Mouse (Mus musculus) embryonic facial prominence, embryonic 15.5 days (tissue): ENCODE data around the gene Pdpn. TPM values are rescaled to one million over a fixed set of nuclear protein-coding genes. Genes with fewer than 3 reads are reported as not detected.
A peak's percentile ranks its signal among the peaks of the same experiment; 100 is the strongest.

Experiments
- ATAC-seq: fragments of 200-750 bp; cut with Nextera tagmentation; 2 replicates; pipeline ENCODE4 v1.8.0; 2017; ENCODE audit warnings: low read depth, moderate TSS enrichment; ENCODE audit not compliant: insufficient number of reproducible peaks, low FRiP score, low TSS enrichment
- H3K27ac ChIP-seq: fragments of 300-500 bp; sonication (generic); replicated peaks from 2 replicates; pipeline ENCODE4 v1.5.1; 2015; ENCODE audit warnings: mild to moderate bottlenecking, inconsistent platforms
- H3K27me3 ChIP-seq: fragments of 300-500 bp; sonication (generic); 2 replicates; pipeline ENCODE4 v1.6.1; 2015; ENCODE audit warnings: inconsistent platforms
- H3K36me3 ChIP-seq: fragments of 300-500 bp; sonication (generic); 2 replicates; pipeline ENCODE4 v1.6.1; 2015; ENCODE audit warnings: mild to moderate bottlenecking, inconsistent platforms
- H3K4me1 ChIP-seq: fragments of 300-500 bp; sonication (generic); 2 replicates; pipeline ENCODE4 v1.6.1; 2015; ENCODE audit warnings: inconsistent platforms
- H3K4me2 ChIP-seq: fragments of 300-500 bp; sonication (generic); replicated peaks from 2 replicates; pipeline ENCODE4 v1.6.1; 2015; ENCODE audit warnings: mild to moderate bottlenecking, inconsistent platforms
- H3K4me3 ChIP-seq: fragments of 300-500 bp; sonication (generic); replicated peaks from 2 replicates; pipeline ENCODE4 v1.5.1; 2015; ENCODE audit warnings: mild to moderate bottlenecking, inconsistent platforms
- H3K9ac ChIP-seq: fragments of 300-500 bp; sonication (generic); 2 replicates; pipeline ENCODE4 v1.6.1; 2015; ENCODE audit warnings: inconsistent platforms
- H3K9me3 ChIP-seq: fragments of 300-500 bp; sonication (generic); replicated peaks from 2 replicates; pipeline ENCODE4 v1.6.1; 2016; ENCODE audit warnings: inconsistent platforms
- WGBS: fragments of 180-500 bp; shearing (Covaris S2); methylation state at CpG from one replicate; pipeline ENCODE4 v1.1.7; 2015; 5-methylcytosine and 5-hydroxymethylcytosine counted together
- polyA plus RNA-seq: library from polyadenylated mRNA; unstranded; fragments of >200 nt; fragmentation: Nextera tagmentation; extraction: Ambion mirVana; gene quantifications from 2 replicates; pipeline ENCODE4 v1.2.1, GENCODE M21; 2015

Pdpn gene
- polyA plus RNA-seq, 1 experiment from 2014 or later, result 43.8 TPM

DNA sequence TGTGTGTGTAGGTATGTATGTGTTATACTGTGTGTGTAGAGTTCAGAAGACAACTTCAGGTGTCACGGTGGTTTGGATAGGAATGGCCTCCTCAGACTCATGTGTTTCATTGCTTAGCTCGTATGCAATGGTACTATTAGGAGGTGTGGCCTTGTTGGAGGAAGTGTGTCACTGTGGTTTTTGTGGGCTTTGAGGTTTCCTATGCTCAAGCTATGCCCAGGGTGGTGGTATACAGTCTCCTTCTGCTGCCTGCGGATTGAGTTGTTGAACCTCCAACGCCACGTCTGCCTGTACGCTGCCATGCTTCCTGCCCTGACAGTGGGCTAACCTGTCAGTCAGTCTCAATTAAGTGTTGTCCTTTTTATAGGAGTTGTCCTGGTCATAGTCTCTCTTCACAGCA, 22.0 kb downstream of the Pdpn start:
- H3K4me3 ChIP-seq, result no peak overlapping the region
- peaks cover 5% of the 10 kb centered on the region; the same call in 1 of the 2 replicates for H3K36me3 ChIP-seq
- no peaks in the 10 kb centered on the region for H3K27me3 ChIP-seq
- no peaks in the 10 kb centered on the region for H3K9me3 ChIP-seq
- no peak overlapping the region for H3K27ac ChIP-seq
- H3K4me2 ChIP-seq, result no peak overlapping the region
- ATAC-seq, result no peak
- H3K9ac ChIP-seq, result no peak overlapping the region
- 88% methylated on average over 6 of the region's 6 CpGs for WGBS
- H3K4me1 ChIP-seq, result peaks cover 22% of the 10 kb centered on the region

- 75% methylated on average over 6 of the region's 6 CpGs for WGBS
- Histone ChIP-seq H3K36me3 (peaks cover 5% of the 10 kb centered on the region; the same call in 1 of the 2 replicates), H3K27me3 (no peaks in the 10 kb centered on the region), H3K9me3 (no peaks in the 10 kb centered on the region), H3K4me1 (no peaks in the 10 kb centered on the region), H3K4me2 (no peak overlapping the region), H3K9ac (no peak overlapping the region), H3K27ac (no peak overlapping the region), H3K4me3 (no peak overlapping the region)
- ATAC-seq, result no peak
These were observed 27.8 kb downstream of the Pdpn start for GRCm38 (mm10) chr4:143271571-143271970.

- H3K27me3 ChIP-seq, result no peaks in the 10 kb centered on the region
These were observed 28.5 kb downstream of the Pdpn start for GRCm38 (mm10) chr4:143270903-143271302.

DNA sequence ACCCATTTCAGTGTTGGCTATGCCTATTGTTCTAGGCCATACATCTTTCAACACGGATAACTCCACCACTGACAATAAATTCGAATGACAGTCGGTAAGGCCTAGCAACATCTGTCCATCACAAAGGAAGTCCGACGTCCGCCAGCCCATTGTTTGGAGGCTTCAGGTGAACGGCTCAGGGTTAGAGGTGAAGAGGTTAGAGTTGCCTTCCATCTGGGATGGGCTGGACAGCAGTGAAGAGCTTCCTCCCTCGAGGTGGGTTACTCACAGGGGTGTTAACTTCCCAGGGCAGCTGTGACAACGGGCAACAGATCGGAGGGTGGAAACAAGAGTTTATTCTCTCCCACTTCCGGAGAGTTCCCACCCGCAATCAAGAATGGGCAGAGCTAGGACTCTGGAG, 36.7 kb downstream of the Pdpn start:
- Histone ChIP-seq H3K4me2 (no peak overlapping the region), H3K36me3 (no peaks in the 10 kb centered on the region), H3K27me3 (no peaks in the 10 kb centered on the region), H3K27ac (no peak overlapping the region), H3K9me3 (no peaks in the 10 kb centered on the region), H3K4me1 (no peaks in the 10 kb centered on the region), H3K4me3 (no peak overlapping the region), H3K9ac (no peak overlapping the region)
- WGBS, result 77% methylated on average over 12 of the region's 12 CpGs
- no peak for ATAC-seq

More at GRCm38 (mm10) chr4:143270903-143271302, 28.5 kb downstream of the Pdpn start:
- Histone ChIP-seq H3K4me1 (no peaks in the 10 kb centered on the region), H3K4me2 (no peak overlapping the region), H3K36me3 (peaks cover 5% of the 10 kb centered on the region; the same call in 1 of the 2 replicates), H3K27ac (no peak overlapping the region), H3K9me3 (no peaks in the 10 kb centered on the region), H3K4me3 (no peak overlapping the region), H3K9ac (no peak overlapping the region)
- 81% methylated on average over 3 of the region's 3 CpGs for WGBS
- no peak for ATAC-seq

- no peak overlapping the region for H3K9ac ChIP-seq
- no peaks in the 10 kb centered on the region for H3K9me3 ChIP-seq
- no peaks in the 10 kb centered on the region for H3K4me1 ChIP-seq
- WGBS, result 51% methylated on average over 8 of the region's 8 CpGs
- H3K27ac ChIP-seq, result no peak overlapping the region
- no peak overlapping the region for H3K4me2 ChIP-seq
- no peak overlapping the region for H3K4me3 ChIP-seq
- no peaks in the 10 kb centered on the region for H3K36me3 ChIP-seq
- no peak for ATAC-seq
- H3K27me3 ChIP-seq, result no peaks in the 10 kb centered on the region
These were observed 39.5 kb downstream of the Pdpn start for GRCm38 (mm10) chr4:143259718-143260349.

DNA sequence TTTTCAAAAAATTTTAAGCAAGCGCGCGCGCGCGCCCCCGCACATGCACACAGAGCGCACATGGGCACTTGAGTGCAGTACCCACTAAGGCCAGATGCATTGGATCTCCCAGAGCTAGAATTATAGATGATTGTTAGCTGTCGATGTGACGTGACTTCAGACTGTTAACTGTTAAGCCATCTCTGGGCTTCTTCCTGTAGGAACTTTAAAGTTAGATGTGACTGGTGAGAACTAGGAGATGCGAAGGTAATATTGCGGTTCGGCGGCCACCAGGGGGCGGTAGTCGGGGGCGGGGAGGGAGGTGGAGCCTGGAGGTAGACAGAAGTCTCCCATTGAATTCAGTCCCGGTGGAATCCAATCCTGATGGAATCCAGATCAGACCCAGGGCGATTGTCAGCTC, 40.8 kb downstream of the Pdpn start:
- Histone ChIP-seq H3K9me3 (no peaks in the 10 kb centered on the region), H3K4me1 (no peaks in the 10 kb centered on the region), H3K4me2 (peak overlapping the region; percentile 31), H3K36me3 (no peaks in the 10 kb centered on the region), H3K27ac (no peak overlapping the region), H3K9ac (no peak overlapping the region), H3K4me3 (peak overlapping the region; percentile 9), H3K27me3 (no peaks in the 10 kb centered on the region)
- ATAC-seq, result no peak
- WGBS, result 31% methylated on average over 19 of the region's 19 CpGs

- no peak overlapping the region for H3K9ac ChIP-seq
- H3K4me3 ChIP-seq, result no peak overlapping the region
- peak overlapping the region; percentile 31 for H3K4me2 ChIP-seq
- no peaks in the 10 kb centered on the region for H3K4me1 ChIP-seq
- 49% methylated on average over 6 of the region's 6 CpGs for WGBS
- no peaks in the 10 kb centered on the region for H3K9me3 ChIP-seq
- no peaks in the 10 kb centered on the region for H3K27me3 ChIP-seq
- no peak for ATAC-seq
- no peaks in the 10 kb centered on the region for H3K36me3 ChIP-seq
- no peak overlapping the region for H3K27ac ChIP-seq
These were observed 41.4 kb downstream of the Pdpn start for GRCm38 (mm10) chr4:143257971-143258370.

GRCm38 (mm10) chr4:143255541-143255940, 43.8 kb downstream of the Pdpn start:
- Histone ChIP-seq H3K9ac (no peak overlapping the region), H3K4me2 (no peak overlapping the region), H3K4me1 (no peaks in the 10 kb centered on the region), H3K27me3 (no peaks in the 10 kb centered on the region), H3K9me3 (no peaks in the 10 kb centered on the region), H3K4me3 (no peak overlapping the region), H3K36me3 (no peaks in the 10 kb centered on the region), H3K27ac (no peak overlapping the region)
- WGBS, result 76% methylated on average over 8 of the region's 8 CpGs
- no peak for ATAC-seq

DNA sequence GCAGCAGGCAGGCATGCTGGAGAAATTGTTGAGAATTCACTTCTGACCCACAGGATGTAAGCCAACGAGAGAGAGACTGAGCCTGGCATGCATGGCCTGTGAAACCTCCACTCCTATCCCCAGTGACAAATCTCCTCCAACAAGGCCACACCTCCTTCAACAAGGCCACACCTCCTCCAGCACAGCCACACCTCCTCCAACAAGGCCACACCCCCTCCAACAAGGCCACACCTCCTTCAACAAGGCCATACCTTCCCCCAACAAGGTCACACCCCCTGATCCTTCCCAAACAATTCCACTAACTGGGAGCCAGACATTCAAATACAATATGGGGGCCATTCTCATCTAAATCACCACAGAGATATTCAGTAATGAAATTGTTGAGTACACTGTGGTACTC, 46.0 kb downstream of the Pdpn start:
- ATAC-seq, result no peak
- 80% methylated on average over 1 of the region's 1 CpGs for WGBS
- Histone ChIP-seq H3K4me3 (no peak overlapping the region), H3K9me3 (no peaks in the 10 kb centered on the region), H3K27me3 (no peaks in the 10 kb centered on the region), H3K4me1 (no peaks in the 10 kb centered on the region), H3K4me2 (no peak overlapping the region), H3K27ac (no peak overlapping the region), H3K36me3 (no peaks in the 10 kb centered on the region), H3K9ac (no peak overlapping the region)

GRCm38 (mm10) chr4:143248050-143248449, 51.3 kb downstream of the Pdpn start:
- no peak overlapping the region for H3K4me2 ChIP-seq
- no peak overlapping the region for H3K4me3 ChIP-seq
- H3K9me3 ChIP-seq, result no peaks in the 10 kb centered on the region
- H3K27me3 ChIP-seq, result no peaks in the 10 kb centered on the region
- no peak overlapping the region for H3K9ac ChIP-seq
- WGBS, result 78% methylated on average over 5 of the region's 5 CpGs
- no peaks in the 10 kb centered on the region for H3K4me1 ChIP-seq
- no peaks in the 10 kb centered on the region for H3K36me3 ChIP-seq
- no peak for ATAC-seq
- H3K27ac ChIP-seq, result no peak overlapping the region

DNA sequence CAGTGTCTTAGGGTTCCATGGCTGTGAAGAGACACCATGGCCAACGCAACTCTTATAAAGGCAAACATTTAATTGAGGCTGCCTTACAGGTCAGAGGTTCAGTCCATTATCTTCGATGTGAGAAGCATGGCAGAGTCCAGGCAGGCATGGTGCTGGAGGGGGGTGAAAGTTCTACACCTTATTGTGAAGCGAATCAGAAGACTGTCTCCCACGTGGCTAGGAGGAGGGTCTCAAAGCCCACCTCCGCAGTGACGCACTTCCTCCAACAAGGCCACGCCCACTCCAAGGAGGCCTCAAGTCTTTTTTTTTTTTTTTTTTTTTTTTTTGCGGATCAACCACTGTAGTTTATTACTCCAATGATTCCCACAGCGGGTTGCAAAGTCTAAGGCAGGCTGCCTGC, 58.1 kb downstream of the Pdpn start:
- H3K4me1 ChIP-seq, result peaks cover 5% of the 10 kb centered on the region; the same call in 1 of the 2 replicates
- 71% methylated on average over 9 of the region's 9 CpGs for WGBS
- no peaks in the 10 kb centered on the region for H3K36me3 ChIP-seq
- no peak overlapping the region for H3K4me2 ChIP-seq
- no peaks in the 10 kb centered on the region for H3K9me3 ChIP-seq
- no peaks in the 10 kb centered on the region for H3K27me3 ChIP-seq
- no peak for ATAC-seq
- H3K9ac ChIP-seq, result no peak overlapping the region
- H3K27ac ChIP-seq, result no peak overlapping the region
- H3K4me3 ChIP-seq, result no peak overlapping the region

GRCm38 (mm10) chr4:143239615-143240201, 59.7 kb downstream of the Pdpn start:
- ATAC-seq, result no peak
- Histone ChIP-seq H3K27ac (no peak overlapping the region), H3K27me3 (no peaks in the 10 kb centered on the region), H3K4me1 (peaks cover 5% of the 10 kb centered on the region; the same call in 1 of the 2 replicates), H3K9me3 (no peaks in the 10 kb centered on the region), H3K36me3 (no peaks in the 10 kb centered on the region), H3K9ac (no peak overlapping the region), H3K4me2 (no peak overlapping the region), H3K4me3 (no peak overlapping the region)
- WGBS, result 89% methylated on average over 9 of the region's 9 CpGs
